Mouse (Mus musculus) right cerebral cortex, postnatal 14 days (tissue): ENCODE results near the gene Tmprss6.
A peak's percentile ranks its signal among the peaks of the same experiment; 100 is the strongest.

ENCODE experiments used
- DNase-seq: peaks from one replicate; pipeline ENCODE4 v3.0.0; 2022

The Tmprss6 gene

DNA sequence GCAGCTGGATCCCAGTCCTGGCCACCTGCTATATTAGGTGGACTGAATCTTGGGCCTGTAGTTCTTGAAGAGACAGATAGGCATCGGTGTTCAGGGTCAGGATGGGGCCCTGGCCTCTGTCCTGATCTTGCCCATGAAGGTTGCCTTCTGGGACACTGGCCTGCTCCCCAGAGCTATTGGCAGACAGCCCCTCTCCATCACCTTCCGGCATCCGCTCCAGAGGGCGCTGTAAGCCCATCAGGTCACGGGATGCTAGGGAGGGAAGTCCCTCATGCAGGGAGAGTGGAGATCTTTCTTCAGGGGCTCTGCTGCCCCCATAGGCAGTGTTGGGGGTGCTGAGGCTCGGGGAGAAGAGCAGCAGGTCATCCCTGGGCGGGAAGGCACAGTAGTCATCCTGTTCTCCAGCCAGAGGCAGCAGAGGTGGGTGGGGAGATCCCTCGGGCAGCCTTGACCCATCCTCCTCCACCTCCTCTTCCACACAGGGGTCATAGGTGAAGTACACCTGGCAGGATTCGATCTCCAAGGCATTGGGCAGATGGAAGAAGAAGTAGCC lies 13.1 kb upstream of the Tmprss6 start:
- DNase-seq, result no peak

DNA sequence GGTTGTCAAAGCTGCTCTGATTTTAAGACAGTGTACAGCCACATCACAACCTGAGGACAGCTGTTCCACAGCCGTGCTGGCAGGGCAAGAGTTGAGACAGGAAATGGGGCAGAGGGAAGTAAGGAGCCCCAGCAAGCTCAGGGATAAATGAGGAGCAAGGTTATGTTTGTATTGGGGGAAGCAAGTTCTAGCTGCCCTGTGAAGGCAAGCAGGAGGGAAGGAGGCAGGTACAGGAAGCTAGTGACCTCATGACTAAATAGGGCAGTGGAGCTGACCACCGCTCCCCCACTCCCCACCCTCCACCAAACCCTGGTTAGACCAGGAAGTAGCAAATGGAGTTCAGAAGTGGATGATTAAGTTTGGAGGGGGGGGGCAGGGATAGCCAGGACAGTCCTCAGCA lies 12.6 kb upstream of the Tmprss6 start:
- DNase-seq, result no peak

DNA sequence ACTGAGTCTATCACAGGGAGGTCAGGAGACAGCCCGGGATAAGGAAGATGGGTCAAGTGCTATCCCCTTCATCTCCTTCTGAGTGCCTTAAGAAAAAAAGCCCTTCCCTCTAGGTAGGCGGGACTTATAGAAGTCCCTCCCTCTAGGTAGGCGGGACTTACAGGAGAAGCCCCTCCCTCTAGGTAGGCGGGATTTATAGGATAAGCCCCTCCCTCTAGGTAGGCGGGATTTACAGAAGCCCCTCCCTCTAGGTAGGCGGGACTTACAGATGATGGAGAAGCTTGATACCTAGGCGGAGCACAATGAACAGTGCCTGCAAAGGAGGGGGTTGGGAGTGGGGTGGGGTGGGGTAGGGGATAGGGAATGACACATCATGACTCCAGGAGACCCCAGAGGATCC lies 11.7 kb upstream of the Tmprss6 start:
- DNase-seq, result no peak

DNA sequence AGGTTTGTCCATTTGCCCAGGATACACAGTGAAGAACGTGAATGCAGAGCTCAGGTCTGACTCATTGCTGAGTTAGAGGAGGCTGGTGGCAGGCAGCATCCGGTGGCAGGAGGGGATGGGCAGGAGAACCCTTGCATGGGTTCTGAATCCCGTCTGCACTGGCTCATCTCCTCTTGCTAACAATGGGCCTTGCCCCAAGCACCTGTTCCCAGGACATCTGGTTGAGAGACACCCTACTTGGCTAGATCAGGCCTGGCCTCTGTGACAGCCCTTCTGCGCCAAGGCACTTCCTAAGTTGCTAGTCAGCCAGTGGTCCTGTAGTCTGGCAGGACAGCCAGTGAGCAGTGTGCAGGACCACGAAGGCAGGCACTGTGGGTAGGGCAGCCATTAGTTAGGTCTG lies 11.0 kb upstream of the Tmprss6 start:
- DNase-seq, result no peak

DNA sequence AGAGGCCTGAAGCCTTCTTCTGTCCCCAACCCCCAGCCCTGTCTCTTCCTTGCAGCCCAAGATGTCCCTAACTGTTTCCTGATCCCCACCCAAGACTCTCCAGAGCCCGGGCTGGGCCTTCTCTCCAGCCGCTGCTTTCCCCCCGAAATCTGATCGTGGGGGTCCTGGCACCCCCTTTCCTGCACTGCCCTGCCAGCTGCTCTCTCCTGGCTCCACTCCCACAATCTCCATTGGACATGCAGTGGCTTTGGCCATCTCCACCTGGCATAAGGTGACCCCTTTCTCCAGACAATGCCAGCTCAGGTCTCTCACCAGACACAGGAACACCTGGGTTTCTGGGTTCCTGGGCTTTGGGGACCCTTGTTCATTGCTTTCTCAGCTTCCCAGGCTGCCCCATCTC lies 9.6 kb upstream of the Tmprss6 start:
- DNase-seq, result no peak

DNA sequence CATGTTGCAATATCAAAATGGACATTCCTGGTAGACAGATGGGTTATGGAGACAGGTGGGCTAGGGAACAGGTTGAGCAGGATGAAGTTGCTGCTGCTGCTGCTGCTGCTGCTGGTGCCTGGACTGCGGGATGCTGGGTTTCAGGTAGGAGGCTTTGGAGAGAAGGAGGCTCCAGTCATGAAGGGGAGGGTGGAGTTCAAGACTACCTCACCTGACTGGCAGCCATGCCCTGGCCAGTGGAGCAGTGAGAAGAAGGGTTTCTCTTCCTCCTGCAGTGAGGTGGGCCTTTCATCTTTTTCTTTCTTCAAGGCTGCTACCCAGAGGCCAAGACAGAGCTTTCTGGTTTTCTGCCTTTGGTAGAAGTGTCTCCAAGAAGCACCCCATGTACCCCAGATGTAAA lies 8.4 kb upstream of the Tmprss6 start:
- DNase-seq, result no peak

GRCm38 (mm10) chr15:78475604-78476031 lies 7.2 kb upstream of the Tmprss6 start:
- no peak for DNase-seq

- no peak for DNase-seq
Observed at GRCm38 (mm10) chr15:78473442-78473841, 5.0 kb upstream of the Tmprss6 start.

GRCm38 (mm10) chr15:78471902-78472301 lies 3.5 kb upstream of the Tmprss6 start:
- no peak for DNase-seq

GRCm38 (mm10) chr15:78470495-78471276 lies 2.3 kb upstream of the Tmprss6 start:
- DNase-seq, result no peak

- no peak for DNase-seq
Observed at GRCm38 (mm10) chr15:78467570-78467969, 864 bp downstream of the Tmprss6 start.

DNA sequence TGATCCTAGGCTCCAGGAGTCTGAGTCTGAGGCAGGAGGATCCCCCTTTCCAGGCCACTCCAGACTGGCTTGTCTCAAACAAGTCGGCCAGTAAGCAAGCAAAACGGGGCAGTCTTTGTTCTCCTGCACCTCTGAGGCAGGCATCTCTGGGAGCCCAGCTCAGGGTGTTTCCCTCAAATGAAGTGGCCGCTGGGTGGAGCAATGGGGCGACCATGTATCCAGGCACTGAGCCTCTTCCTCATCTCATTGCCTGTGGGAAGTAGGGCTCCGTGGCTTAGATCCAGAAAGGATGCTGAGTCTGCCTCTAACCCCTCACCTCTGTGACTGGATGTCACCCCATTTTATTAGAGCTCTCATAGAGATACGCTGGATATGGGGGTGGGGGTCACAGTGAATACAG lies 1.6 kb downstream of the Tmprss6 start:
- DNase-seq, result no peak

DNA sequence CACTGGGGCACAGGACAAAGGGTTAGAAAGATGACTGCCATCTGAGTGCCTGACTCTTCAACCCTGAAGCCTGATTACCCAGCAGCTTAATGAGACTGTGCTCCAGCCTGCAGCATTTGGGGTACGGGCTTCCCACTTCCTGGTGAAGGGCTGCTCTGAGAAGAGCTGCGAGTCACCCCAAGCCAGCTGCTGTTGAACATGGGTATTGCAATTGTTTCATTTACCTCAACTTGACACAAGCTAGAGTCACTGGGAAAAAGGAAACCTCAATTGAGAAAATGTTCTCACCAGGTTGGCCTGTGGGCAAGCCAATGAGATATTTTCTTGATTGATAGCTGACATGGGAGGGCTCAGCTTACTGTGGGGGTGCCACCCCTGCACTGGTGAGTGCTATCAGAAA lies 5.5 kb downstream of the Tmprss6 start:
- DNase-seq, result no peak

- DNase-seq, result no peak
Observed at GRCm38 (mm10) chr15:78457193-78457592, 11.2 kb downstream of the Tmprss6 start.

DNA sequence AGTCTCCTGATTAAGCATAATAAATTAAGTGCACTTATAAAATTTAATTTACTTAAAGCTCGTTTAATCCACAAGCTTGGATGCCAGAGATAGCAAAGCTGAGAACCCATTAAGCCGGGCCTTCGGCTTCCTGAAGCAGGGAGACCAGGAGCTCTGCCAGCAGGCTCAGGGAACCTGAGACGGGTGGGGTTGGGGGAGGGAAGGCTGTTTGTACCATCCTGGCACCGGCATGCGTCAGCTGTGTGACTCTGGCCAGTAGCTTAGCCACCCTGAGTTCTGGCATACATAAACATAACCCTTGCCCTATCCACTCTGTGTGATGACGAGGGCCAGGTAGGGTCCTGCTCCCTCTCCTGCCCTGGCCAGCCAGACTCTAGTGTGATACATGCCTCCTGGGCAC lies 12.4 kb downstream of the Tmprss6 start:
- DNase-seq, result no peak

DNA sequence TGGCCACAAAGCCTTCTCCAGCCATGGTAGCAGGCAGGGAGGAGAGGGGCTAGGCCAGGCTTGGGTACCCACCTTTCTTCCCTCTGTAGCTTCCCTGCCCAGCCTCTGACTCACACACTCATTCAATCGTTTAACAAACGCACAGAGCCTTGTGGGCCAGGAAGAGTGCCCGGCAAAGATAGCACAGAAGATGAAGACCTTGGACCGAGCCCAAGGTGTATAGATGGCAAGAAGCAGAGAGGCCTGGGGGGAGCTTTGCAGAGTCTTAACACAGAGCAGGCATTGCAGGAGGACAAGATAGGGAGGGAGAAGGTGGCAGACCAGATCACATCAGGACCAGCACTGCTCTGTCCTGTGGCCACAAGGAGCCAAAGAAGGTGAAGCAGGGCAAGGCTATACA lies 13.3 kb downstream of the Tmprss6 start:
- DNase-seq, result no peak

DNA sequence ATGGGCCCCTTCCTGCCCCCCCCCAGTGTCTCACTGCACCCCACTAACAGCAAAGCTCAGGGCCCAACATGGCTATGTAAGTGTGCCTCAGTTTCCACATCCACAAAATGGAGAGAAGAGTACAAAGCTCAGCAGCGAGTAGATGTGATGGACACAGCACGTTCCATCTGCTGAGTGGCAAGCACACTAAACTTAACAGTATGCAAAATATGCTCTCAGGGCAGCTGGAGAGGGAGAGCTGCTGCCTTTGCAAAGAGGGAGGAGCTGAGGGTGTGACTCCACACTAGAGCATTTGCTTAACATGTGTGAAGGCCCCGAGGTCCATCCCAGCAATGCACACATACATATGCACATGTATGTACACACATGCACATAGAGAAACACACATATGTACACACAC lies 15.5 kb downstream of the Tmprss6 start:
- DNase-seq, result no peak

DNA sequence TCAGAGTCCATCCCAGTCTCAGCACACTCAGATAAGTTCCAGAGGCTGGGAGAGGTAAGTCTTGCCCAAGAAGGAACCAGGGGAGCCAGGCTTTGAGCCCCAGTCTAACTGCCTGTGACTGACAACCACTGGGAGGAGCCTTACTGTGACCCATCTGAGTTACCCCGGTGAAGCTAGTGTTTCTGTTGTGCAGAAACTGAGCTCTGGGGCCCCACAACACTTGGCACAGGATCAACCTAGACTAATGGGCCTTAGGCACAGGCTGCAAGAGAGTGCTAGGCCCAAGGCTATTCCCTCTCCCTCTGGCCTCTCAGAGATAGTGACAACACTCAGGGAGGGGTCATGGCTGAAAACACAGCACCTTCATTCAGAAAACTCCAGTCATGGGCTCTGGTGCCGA lies 17.2 kb downstream of the Tmprss6 start:
- DNase-seq, result no peak

DNA sequence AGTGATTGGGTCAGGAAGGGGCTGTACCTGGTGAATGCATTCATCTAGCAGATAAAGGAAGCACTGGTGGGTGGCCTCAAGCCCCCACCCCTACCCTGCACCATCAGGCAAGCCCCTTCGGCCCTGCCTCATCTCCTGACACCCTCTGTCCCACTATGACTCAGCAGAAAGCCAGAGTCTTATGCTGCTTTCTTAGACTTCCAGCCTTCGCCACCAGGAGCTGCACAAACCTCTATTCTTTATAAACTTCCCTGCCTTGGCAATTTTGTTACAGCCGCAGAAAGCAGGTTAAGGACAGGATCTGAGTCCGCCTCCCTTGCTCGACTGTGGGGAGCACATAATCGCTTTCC lies 18.0 kb downstream of the Tmprss6 start:
- DNase-seq, result no peak

- no peak for DNase-seq
Observed at GRCm38 (mm10) chr15:78449694-78450418, 18.6 kb downstream of the Tmprss6 start.

GRCm38 (mm10) chr15:78449131-78449530 lies 19.3 kb downstream of the Tmprss6 start:
- no peak for DNase-seq

DNA sequence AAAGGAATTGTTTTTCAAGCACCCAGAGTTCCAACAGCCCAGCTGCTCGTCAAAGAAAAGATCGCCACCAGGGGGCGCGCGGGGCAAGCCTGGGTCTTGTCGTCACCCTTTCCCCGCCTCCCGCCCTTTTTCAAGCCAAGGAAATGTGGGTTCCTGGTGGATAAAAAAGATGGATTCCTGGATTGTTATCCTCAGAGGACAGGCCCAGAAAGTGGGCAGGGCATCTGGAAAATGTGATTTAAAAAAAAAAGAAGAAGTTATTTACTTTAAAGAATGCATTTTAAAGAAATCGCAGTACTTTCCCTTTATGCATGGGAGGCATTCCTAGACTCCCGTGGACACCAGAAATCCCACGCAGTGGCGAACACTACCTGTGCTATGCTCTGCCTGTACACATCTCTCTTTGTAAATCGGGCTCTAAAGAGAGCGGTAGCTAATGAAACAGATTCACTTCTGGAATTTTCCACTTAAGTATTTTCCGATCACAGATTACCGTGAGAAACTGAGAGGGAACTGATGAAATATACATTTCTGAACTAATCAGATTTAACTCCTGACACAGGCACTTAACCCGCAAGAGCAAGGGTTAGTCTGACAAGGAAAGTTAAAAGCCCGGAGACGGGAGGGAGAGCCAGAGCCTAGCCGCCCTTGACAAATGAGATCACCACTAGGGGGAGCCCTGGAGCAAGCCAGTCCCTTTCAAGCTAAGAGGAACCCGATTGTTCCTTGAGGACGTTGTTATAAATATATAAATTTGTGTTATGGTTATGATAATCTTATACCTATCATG lies 20.5 kb downstream of the Tmprss6 start:
- DNase-seq, result peak; percentile 99

DNA sequence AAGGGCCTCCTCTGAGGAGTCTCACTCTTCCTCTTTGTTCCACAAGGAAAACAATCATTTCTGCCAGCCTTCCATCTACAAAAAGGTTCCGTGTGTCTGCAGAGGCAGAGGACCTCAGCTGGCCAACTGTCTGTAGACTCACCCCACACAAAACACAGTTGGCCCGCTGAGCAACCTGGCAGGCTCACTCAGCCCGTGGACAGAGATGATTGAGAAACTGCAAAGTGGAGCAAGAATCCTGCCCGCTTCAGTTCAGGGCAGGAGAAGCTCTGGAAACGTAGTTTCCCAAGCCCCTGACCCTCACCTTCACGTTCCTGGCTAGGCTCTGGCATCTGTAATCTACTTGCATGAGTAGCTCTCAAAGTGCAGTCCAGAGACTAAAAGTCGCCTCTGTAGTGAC lies 21.3 kb downstream of the Tmprss6 start:
- DNase-seq, result no peak

DNA sequence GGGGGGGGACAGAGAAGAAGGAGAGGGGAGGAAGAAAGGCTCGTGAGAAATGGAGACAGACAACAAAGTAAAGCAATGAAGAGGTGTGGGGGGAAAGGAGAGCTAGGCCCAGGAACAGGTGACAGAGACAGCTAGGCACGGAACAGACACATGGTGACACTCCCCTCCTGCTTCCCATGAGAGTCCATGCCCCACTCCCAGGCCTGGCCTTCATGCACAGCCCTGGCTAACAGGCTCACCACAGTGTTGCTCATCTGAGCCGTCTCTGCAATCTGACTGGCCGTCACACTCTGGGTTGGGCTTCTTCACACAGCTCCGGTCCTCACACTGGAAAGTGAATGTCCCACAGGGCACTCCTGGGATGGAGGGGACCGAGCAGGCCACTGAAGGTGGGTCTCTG lies 24.6 kb downstream of the Tmprss6 start:
- no peak for DNase-seq
